ENCODE assay signal across 12 mouse cellular contexts in the genomic region with DNA sequence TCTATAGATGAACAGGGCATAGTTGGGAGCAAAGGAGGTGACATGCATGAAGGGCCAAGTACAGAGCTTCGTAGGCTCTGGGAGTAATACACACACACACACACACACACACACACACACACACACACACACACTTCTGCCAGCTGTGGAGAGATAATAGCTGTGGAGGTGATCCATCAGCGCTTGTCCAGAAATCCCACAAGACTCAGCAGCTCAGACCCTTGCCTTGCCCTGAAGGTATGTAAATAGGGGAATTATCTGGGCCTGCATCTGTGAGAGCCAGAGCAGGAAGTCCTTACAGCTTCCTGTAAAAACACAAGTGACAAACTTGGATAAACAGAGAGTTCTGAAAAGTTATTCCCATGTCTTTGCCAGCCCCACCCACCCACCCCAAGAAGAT.
"Had no signal": no experiment of that assay in that cellular context is flagged by ENCODE, and none has a peak within 500 bp of the region (broad histone marks: within the 10 kb centered on the region; RNA-seq: fewer than 3 reads in every experiment).

No protein-coding gene starts in this region.

- H3K9ac ChIP-seq: kidney, embryonic 15.5 days; limb, embryonic 12.5 days; midbrain, embryonic 15.5 days had no signal

- H3K9me3 ChIP-seq: kidney, embryonic 15.5 days; limb, embryonic 12.5 days; megakaryocyte, embryonic 14.5 days; midbrain, embryonic 15.5 days had no signal

- H3K27me3 ChIP-seq: kidney, embryonic 15.5 days; midbrain, embryonic 15.5 days had no signal

- H3K4me3 ChIP-seq: kidney, embryonic 15.5 days; limb, embryonic 12.5 days; megakaryocyte, embryonic 14.5 days; midbrain, embryonic 15.5 days had no signal

- H3K27ac ChIP-seq: kidney, embryonic 15.5 days; limb, embryonic 12.5 days; macrophage; midbrain, embryonic 15.5 days had no signal

- H3K4me2 ChIP-seq: kidney, embryonic 15.5 days; limb, embryonic 12.5 days; midbrain, embryonic 11.5 days; midbrain, embryonic 15.5 days had no signal

- DNase-seq: kidney, adult 2 months; kidney, postnatal 25 days; layer of hippocampus, postnatal 36 days; right cerebral cortex, adult 18-20 months; right cerebral cortex, postnatal 25 days; thymus, postnatal 4 days had no signal

- H3K36me3 ChIP-seq: kidney, embryonic 15.5 days; limb, embryonic 12.5 days; midbrain, embryonic 15.5 days had no signal

- ATAC-seq: midbrain, embryonic 15.5 days had no signal
